Mouse (Mus musculus) midbrain, embryonic 11.5 days (tissue): ENCODE measurements at regions not wholly inside any gene's neighbourhood (a gene's known extent, or its start where the extent isn't known, plus 50 kb on each side); places are given as distances from the start of the nearest gene placed in this dataset.

Experiments
- ATAC-seq: fragments of 200-750 bp; cut with Nextera tagmentation; 2 replicates; pipeline ENCODE4 v1.8.0; 2017; ENCODE audit warnings: moderate TSS enrichment, moderate library complexity; ENCODE audit not compliant: low FRiP score
- DNase-seq: peaks from one replicate; pipeline ENCODE4 v3.0.0; 2015; ENCODE audit warnings: low spot score; ENCODE audit errors: missing footprints
- H3K27ac ChIP-seq: fragments of 300-500 bp; sonication (generic); 2 replicates; pipeline ENCODE4 v1.5.1; 2014; ENCODE audit warnings: low read depth, low read length
- H3K27me3 ChIP-seq: fragments of 300-500 bp; sonication (generic); 2 replicates; pipeline ENCODE4 v1.6.1; 2014; ENCODE audit warnings: mild to moderate bottlenecking, low read length, moderate library complexity, mixed read lengths; ENCODE audit not compliant: control insufficient read depth, insufficient read depth
- H3K36me3 ChIP-seq: fragments of 300-500 bp; sonication (generic); 2 replicates; pipeline ENCODE4 v1.6.1; 2014; ENCODE audit warnings: mild to moderate bottlenecking, low read length, moderate library complexity, mixed read lengths; ENCODE audit not compliant: control insufficient read depth, insufficient read depth
- H3K4me1 ChIP-seq: fragments of 300-500 bp; sonication (generic); 2 replicates; pipeline ENCODE4 v1.6.1; 2014; ENCODE audit warnings: low read length; ENCODE audit not compliant: control insufficient read depth, insufficient read depth
- H3K4me2 ChIP-seq: fragments of 300-500 bp; sonication (generic); 2 replicates; pipeline ENCODE4 v1.6.1; 2014; ENCODE audit warnings: mild to moderate bottlenecking, moderate library complexity
- H3K4me3 ChIP-seq: fragments of 300-500 bp; sonication (generic); 2 replicates; pipeline ENCODE4 v1.5.1; 2014; ENCODE audit warnings: low read depth, low read length
- H3K9ac ChIP-seq: fragments of 300-500 bp; sonication (generic); 2 replicates; pipeline ENCODE4 v1.6.1; 2014; ENCODE audit warnings: low read length
- H3K9me3 ChIP-seq: fragments of 300-500 bp; sonication (generic); 2 replicates; pipeline ENCODE4 v1.6.1; 2016; ENCODE audit warnings: low read length; ENCODE audit not compliant: control insufficient read depth
- WGBS: fragments of 180-500 bp; shearing (Covaris S2); extraction: QIAGEN DNeasy Blood & Tissue Kit; methylation state at CpG from one replicate; pipeline ENCODE4 v1.1.7; 2014; 5-methylcytosine and 5-hydroxymethylcytosine counted together

DNA sequence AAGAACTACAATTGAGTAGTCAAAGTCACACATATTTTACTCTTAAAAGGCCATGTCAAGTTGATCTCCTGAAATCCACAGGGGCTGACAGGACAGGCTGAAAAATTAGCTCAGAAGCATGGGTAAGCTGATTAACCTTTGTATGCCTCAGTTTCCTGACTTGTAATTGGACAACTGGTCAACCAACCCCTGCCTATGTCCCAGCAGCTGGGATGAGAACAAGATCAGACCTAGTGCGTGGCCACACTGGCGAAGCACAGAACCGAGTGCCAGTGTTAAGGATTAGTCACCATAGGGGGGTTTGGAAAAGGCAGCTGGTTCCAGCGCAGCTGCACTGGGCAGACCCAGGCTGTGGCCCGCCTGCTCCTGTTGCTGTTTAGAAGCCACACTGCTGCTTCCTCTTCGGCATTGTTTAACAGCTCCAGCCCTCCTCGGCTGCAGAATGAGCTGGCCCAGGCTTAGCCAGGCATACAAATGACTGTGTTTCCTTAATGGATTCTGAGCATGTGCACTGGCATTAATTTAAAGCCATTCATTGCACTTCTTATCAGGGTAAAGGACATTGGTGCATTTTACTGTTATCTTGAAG is 120.1 kb upstream of the Dock1 start:
- Histone ChIP-seq H3K27me3 (no peaks in the 10 kb centered on the region), H3K4me1 (0 out of 2 replicates have a peak, but pooled peaks cover 2% of the 10 kb centered on the region), H3K9ac (no peak overlapping the region), H3K4me3 (no peak overlapping the region), H3K4me2 (no peak overlapping the region), H3K27ac (no peak overlapping the region), H3K36me3 (no peaks in the 10 kb centered on the region), H3K9me3 (no peaks in the 10 kb centered on the region)
- ATAC-seq: peak; percentile 89
- DNase-seq: peak; percentile 91
- WGBS: 14% methylated on average over 7 of the region's 7 CpGs

DNA sequence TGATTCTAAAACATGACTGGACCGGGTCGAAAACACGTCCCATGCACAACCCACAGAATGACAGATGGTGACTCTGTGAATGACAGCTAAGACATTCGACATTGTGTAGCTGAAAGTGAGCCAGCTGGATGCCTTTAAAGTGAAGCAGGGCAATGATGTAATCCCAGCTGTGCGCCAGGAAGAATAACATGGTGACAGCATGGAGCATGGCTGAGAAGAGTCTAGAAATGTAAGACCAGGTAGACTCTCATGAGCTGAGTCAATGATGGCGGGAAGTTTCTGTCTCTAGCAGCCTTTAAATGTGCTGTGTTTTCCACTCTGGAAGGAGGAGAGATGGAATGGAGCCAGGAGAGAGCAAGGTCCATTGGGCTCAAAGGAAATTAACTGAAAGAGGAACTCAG is 118.4 kb upstream of the Dock1 start:
- 0 out of 2 replicates have a peak, but pooled peaks cover 2% of the 10 kb centered on the region for H3K4me1 ChIP-seq
- no peak overlapping the region for H3K4me2 ChIP-seq
- no peak overlapping the region for H3K4me3 ChIP-seq
- no peaks in the 10 kb centered on the region for H3K27me3 ChIP-seq
- H3K9ac ChIP-seq: no peak overlapping the region
- DNase-seq: no peak
- no peaks in the 10 kb centered on the region for H3K36me3 ChIP-seq
- no peak overlapping the region for H3K27ac ChIP-seq
- no peaks in the 10 kb centered on the region for H3K9me3 ChIP-seq
- WGBS: 82% methylated on average over 6 of the region's 6 CpGs
- ATAC-seq: no peak

DNA sequence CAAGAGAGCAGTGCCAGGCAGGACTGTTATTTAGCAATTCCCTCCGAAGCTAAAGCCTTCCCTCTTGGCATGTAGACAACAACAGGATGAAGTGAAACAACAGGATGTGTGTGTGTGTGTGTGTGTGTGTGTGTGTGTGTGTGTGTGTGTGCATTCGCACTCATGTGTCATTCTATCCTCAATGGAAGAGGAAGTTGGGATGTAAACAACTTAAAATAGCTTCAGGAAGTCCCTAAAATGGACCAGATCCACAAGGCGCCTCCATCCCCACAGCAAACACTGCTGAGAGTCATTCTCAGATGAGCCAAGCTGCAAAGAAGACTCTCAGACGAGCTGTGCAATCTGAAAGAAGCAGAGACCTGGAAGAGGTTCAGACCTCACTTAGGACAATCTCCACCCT is 114.4 kb upstream of the Dock1 start:
- H3K9ac ChIP-seq: no peak overlapping the region
- H3K27me3 ChIP-seq: no peaks in the 10 kb centered on the region

DNA sequence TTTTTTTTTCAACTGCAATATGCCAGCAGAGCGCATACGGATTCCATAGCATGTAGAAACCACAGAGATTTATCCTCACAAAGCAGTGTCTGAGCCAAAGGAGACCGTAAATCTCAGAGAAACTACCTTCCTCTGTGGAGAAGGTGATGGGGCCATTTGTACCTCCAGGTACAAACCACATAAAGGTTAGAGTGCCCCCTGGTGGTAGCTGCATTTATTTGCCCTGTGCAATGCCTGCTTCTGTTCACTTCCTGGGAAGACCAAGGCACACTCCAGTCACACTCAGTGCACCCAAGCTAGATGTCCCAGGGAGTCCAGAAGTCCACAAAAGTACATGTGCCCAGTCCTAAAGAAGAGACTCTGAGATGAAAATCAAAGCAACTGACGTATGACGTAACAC is 104.1 kb upstream of the Dock1 start:
- no peak overlapping the region for H3K4me3 ChIP-seq
- peak; percentile 88 for DNase-seq
- no peaks in the 10 kb centered on the region for H3K9me3 ChIP-seq
- H3K27me3 ChIP-seq: no peaks in the 10 kb centered on the region
- H3K4me2 ChIP-seq: no peak overlapping the region
- H3K27ac ChIP-seq: no peak overlapping the region
- no peaks in the 10 kb centered on the region for H3K4me1 ChIP-seq
- no peaks in the 10 kb centered on the region for H3K36me3 ChIP-seq
- no peak for ATAC-seq
- H3K9ac ChIP-seq: no peak overlapping the region
- WGBS: 82% methylated on average over 5 of the region's 5 CpGs

More for the DNA sequence above, 114.4 kb upstream of the Dock1 start:
- ATAC-seq (no peak), DNase-seq (no peak)
- Histone ChIP-seq H3K4me2 (no peak overlapping the region), H3K27ac (no peak overlapping the region), H3K9me3 (no peaks in the 10 kb centered on the region), H3K36me3 (no peaks in the 10 kb centered on the region), H3K4me1 (no peaks in the 10 kb centered on the region), H3K4me3 (no peak overlapping the region)
- WGBS: 70% methylated on average over 4 of the region's 4 CpGs

DNA sequence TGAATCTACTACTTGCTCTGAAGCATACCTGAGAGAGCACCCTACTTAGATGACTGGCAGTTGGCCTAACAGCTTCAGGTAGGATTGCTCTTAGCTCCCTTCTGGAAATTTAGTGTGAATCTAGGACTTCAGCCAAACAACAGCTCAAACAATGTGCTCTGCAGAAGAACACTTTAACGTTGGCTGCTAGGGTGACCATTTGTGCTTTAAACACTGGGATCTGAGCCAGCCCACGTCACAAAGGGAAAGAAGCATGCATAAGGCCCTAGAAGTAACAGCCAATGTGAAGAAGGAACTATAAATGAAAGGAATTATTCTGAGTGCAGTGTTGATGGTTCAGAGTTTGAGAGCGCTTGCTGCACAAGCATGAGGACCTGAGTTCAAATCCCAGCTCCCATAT is 101.2 kb upstream of the Dock1 start:
- no peak for ATAC-seq
- Histone ChIP-seq H3K27me3 (no peaks in the 10 kb centered on the region), H3K36me3 (no peaks in the 10 kb centered on the region), H3K4me3 (no peak overlapping the region), H3K9me3 (no peaks in the 10 kb centered on the region), H3K9ac (no peak overlapping the region), H3K27ac (no peak overlapping the region), H3K4me1 (no peaks in the 10 kb centered on the region), H3K4me2 (no peak overlapping the region)
- no peak for DNase-seq
- 93% methylated on average over 3 of the region's 3 CpGs for WGBS

DNA sequence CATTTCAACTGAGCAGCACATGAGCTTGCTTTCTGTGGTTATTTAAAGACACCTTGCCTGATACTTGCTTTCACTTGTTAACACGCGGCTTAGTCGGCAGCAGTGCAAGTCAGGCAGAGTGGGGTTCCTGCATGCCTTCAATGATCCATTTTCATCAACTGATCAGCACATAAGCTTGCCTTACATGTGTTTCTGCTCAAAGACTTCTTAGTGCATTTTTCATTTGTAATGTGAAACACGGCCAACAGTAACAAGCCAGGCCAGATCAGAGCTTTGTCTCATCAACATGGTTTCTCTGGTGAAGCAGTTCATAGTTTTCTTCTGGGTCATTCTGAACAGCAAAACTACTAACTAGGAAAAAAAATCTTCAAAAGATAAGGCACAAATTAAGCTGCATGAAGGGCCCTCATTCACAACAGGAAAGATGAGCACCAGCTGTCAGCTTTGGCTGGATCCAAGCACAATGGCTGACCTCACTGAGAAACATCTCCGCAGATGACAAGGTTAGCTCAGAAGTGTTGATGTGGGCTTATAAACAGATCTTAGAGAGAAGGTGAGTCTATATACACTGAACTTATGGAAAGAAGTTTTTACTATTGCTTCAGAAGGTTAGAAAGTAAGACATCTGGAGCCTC is 100.2 kb upstream of the Dock1 start:
- Histone ChIP-seq H3K4me3 (no peak overlapping the region), H3K4me1 (no peaks in the 10 kb centered on the region), H3K9ac (no peak overlapping the region), H3K27me3 (no peaks in the 10 kb centered on the region), H3K4me2 (no peak overlapping the region), H3K36me3 (no peaks in the 10 kb centered on the region), H3K27ac (no peak overlapping the region), H3K9me3 (no peaks in the 10 kb centered on the region)
- 93% methylated on average over 5 of the region's 5 CpGs for WGBS
- no peak for DNase-seq
- ATAC-seq: no peak

DNA sequence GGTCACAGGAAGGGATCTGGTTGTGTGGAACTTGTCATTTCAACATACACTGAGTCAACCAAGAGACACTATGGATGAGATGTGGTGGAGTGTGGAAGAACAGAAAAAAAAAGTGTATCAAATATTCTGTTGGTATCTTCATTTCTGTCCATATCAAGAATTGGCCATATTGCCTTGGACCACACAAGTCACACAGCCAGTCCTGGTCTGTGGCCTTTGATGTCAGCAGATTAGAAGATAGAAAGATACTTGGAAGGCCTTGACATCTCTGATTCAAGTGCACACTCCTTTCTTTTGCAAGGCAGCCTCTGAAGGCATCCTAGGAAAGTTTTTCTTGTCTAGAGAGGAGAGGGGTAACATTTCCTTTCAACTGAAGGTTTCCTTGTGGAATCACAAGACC is 88.7 kb upstream of the Dock1 start:
- no peak for ATAC-seq
- no peak overlapping the region for H3K4me3 ChIP-seq
- no peaks in the 10 kb centered on the region for H3K4me1 ChIP-seq
- no peak overlapping the region for H3K4me2 ChIP-seq
- H3K9me3 ChIP-seq: no peaks in the 10 kb centered on the region
- no peak for DNase-seq
- H3K9ac ChIP-seq: no peak overlapping the region
- H3K36me3 ChIP-seq: no peaks in the 10 kb centered on the region
- no peak overlapping the region for H3K27ac ChIP-seq
- no peaks in the 10 kb centered on the region for H3K27me3 ChIP-seq

DNA sequence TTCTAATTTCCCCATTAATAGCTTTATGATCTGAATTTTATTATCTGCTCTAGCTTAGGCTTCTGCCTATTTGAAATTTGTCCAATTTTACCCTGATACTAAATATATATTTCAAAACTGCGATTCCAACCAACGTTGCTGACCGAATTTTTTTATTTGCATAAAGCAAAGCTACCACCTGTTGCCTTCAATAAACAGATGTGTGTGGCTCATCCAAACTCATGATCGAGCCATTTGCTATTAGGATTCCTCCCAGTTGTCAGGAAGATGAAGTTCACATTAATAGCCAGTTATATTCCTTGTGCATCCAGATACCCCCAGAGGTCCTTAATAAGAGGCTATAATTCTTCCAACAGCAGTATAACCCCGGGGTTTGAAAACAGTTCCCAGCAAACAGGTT is 85.0 kb upstream of the Dock1 start:
- Histone ChIP-seq H3K4me3 (no peak overlapping the region), H3K36me3 (no peaks in the 10 kb centered on the region), H3K9me3 (no peaks in the 10 kb centered on the region), H3K9ac (no peak overlapping the region), H3K27me3 (no peaks in the 10 kb centered on the region), H3K4me2 (no peak overlapping the region), H3K27ac (no peak overlapping the region), H3K4me1 (no peaks in the 10 kb centered on the region)
- DNase-seq (no peak), ATAC-seq (no peak)
- WGBS: 91% methylated on average over 5 of the region's 5 CpGs

DNA sequence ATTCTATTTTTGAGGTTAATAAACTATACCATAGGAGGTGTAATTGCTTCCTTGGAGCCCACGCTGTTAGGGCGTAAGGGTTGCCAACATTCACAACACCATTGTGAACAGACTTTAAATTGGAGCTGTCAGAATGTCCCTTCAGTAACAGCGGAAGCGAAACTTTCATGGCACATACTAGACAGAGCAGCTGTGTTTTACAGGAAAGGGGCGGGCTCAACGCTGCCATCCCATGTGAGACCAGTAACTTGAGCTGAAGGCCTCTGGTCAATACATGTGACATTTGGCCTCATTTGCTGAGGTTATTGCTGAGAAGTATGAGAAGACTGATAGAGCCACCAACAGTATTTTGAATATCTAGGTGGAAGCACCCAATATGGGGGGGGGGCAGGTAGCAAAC is 83.5 kb upstream of the Dock1 start:
- H3K27me3 ChIP-seq: no peaks in the 10 kb centered on the region
- DNase-seq (no peak), ATAC-seq (no peak)
- 91% methylated on average over 6 of the region's 6 CpGs for WGBS
- no peaks in the 10 kb centered on the region for H3K36me3 ChIP-seq
- H3K9ac ChIP-seq: no peak overlapping the region
- no peaks in the 10 kb centered on the region for H3K4me1 ChIP-seq
- H3K9me3 ChIP-seq: no peaks in the 10 kb centered on the region
- no peak overlapping the region for H3K4me3 ChIP-seq
- H3K4me2 ChIP-seq: no peak overlapping the region
- no peak overlapping the region for H3K27ac ChIP-seq
